Mouse (Mus musculus) left cerebral cortex, adult 11 months (tissue): ENCODE data around the gene Wrb.

Source experiments
- DNase-seq: peaks from one replicate; pipeline ENCODE4 v3.0.0; 2022; ENCODE audit warnings: low spot score

Gene Wrb

DNA sequence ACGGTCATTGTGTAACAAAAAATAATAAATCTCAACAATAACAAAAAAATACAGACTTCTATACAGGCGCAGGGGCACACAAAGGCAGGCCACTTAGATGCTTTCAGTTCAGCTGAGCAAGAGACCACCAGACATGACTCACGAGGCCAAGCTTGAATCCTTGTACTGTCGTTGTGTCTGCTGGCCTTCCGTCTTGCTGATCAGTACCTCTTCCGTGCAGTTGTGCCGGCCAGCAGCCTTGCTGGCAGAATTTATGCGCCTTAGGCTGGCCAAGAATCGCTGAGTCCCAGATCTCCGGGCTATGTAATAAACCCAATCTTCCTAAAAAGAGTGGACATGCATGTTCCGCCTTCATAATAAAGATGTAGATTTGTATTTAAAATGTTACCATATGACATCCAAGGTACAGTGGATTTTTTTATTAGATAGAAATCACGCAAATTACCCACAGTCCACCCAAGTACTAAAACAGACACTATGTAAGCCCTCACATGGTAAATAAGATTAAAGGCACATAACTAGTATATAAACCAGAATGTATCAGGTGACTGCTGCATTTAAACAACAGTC is 13.4 kb downstream of the Wrb start:
- no peak for DNase-seq

DNA sequence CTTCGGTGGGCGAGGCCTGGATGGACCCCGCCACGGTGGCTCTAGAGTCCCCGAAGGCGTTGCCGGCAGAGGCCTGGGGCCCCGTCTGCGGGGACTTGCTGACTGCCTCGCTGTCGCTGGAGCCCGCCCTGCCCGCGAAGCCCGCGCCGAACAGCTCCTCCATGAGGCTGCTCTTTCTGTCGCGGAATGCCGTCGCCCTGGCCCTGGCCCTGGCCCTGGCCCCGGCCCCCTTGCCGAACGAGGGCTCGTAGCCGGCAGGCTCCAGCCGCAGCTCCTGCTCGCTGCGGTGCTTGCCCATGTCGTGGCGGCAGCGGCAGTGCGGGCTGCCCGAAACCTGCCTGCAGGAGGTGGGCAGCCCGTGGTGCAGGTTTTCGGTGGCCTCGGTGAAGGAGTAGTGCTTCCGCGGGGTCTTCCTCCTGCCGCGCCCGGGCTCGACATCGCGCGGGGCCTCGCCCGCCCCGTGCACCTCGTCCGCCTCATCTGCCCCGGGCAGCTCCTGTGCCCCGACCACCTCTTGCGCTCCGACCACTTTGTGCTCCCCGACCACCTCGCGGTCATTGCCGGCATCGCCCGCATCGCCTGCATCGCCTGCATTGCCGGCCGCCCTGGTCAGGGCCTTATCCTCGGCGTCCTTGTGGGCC is 14.0 kb downstream of the Wrb start:
- no peak for DNase-seq

DNA sequence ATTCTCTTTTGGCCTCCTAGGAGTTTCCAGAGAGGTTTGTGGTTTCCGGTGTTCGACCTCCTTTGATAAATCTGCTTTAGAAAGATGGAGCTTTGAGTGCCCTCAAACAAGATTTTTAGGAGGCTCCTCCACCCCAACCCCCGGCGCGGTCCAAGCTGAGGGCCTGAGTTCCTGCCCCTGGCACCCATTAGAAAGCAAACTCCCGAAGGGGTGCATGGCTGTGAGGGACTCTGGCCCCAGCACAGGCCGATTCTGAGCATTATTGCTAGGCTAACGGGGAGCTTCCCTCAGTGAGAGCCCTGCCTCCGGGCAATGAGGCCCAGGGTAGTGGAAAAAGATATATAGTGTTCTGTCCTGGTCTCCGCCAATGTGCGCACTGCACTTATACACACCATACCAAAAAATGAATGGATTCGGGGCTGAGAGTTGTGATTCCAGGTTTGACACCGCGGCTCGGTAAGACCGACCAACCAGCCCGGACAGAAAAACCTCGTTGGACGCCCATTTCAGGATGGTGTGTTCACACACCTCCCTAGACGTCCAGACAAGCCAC is 14.7 kb downstream of the Wrb start:
- DNase-seq = no peak

DNA sequence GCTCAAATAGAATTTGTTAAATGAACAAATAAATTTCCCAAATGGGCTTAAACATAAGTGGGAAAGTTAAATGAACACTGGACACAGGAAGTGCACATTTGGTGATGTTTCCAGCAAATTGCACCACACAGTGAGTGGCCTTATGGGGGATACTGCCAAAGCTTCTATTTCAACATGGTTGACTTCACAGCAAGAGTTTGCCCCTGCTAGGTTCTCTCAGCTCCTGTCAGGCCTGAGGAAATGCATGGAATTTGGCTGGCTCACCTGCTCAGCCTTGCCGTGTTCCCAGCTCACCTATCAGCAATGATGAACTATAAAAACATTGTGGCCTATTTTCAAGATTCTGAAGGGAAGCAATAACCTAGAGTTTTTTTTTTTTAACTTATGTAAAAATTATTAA is 15.7 kb downstream of the Wrb start:
- DNase-seq = no peak

DNA sequence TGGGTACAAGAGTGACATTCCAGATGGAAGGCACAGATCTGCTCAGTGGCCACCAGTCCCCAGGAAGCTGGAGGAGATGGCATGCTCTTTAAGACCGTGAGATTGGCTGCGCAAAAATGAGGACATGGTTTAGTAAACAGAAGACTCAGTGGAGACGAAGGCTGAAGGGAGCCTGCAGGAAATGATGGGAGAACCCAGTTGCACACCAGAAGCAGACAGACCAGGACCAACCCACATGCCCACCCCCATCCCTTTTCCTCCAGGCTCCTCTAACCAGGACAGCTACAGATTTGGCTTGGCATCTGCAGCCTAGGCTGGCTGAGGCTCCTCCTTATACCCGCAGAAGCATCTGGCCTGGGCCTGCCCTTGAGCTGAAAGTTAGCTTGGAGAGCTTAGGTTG is 16.1 kb downstream of the Wrb start:
- DNase-seq = no peak

DNA sequence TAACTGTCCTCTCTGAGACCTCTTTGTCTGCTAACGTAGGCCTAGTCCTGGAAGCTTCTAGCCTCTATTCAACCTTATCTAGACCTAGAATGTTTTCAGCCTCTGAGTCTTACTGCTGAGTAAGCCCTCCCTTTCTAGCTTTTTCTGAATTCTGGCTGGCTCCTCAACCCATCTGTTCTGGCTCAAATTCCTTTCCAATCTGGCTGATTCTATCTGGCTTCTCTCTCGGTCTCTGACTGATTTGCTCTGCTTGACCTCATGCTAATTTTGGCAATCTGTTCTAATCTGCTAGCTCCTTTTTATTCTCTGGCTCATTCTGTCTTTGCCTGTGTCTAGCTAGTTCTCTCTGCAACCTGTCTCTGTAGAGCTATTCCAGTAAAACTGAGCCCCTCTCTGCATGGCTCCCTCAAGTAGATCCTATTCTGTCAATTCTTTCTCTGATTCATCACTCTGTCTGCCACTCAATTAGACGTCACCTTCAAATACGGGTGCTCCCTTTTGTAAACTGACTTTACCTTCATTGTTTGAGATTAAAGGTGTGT is 20.6 kb downstream of the Wrb start:
- DNase-seq = no peak

DNA sequence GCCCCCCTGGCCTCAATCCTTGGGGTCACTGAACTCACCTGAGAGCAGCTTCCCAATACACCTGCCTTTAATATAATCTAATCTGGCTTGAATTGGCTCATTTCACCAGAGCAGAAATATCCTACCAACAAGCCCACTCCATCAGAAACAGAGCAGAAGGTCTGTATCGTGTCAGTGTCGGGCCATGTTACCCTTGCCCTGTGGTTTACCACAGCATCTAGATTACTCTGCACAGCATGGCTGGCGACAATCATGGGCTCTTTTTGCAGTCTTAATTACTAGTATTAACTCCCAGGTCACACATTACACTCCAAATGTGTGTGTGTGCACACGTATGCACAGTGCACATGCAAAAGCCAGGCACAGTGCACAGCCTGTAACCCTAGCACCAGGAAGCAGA is 23.6 kb downstream of the Wrb start:
- DNase-seq = no peak

DNA sequence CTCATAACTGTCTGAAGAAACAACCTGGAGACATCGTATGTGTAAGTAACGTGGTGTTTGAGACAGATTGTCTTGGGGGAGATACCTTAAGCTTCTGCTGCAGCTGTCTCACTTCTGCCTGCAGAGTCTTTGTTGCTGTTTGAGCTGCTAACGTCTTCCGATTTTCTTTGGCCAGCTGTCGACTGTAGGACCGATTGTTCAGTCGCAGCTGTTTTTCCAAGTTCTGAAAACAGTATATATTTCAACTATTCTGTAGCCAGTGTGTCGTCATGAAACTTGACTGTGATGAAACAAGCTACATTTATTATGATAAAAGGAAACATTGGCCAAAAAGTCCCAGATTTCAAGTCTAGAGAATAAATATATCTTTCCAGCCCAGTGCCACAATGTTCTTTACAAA is 28.4 kb downstream of the Wrb start:
- DNase-seq = no peak

DNA sequence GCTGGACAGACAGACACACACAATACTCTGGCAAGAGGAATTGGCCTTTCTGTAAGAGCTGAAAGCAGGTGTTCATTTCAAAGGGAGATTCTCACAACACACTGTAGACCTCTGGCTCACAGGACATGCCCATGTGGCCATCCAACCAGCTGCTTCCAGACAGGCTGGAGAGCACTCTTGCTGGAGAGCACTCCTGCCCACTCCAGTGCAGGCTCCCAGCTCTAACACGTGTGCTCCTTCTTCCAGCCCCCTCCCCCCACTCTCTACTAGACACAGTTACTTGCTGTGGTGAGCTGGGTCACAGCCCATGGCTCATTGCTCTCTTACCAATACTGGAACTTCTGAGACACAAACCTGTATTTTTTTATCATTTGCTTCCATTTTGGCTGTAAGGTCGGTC is 30.2 kb downstream of the Wrb start:
- no peak for DNase-seq

DNA sequence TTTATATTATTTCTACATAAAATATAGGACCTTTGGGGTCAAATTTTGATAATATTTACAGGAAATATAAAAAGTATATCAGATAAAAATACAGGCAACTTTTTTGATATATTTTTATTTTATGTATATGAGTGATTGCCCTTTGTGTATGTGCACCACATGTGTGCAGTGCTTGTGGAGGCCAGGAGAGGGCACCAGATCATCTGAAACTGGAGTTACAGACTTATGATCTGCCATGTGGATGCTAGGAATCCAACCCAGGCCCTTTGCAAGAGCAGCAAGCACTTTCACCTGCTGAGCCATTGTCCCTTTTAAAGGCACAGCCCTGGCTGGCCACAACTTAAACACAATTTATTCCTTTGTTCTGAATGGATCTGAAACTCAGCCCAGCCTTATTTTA is 33.9 kb downstream of the Wrb start:
- DNase-seq = no peak

DNA sequence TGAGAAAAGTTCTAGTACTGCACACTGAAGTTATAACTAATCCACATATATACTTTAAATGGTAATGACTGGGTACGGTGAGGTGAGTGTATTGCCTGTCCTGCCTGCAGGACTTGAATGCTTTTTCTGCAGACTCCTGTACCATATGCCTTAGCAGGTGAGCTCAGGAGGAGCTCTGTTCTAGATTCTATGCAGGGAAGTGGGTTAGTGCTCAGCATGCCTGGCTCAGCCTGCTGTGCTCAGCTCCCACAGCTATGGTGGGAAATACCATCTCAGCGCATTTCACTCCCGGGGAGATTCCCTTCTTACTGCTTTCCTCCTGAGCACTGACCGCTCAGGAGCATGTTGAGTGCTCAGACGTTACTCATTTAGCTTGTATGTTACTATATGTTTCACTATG is 42.4 kb downstream of the Wrb start:
- no peak for DNase-seq

DNA sequence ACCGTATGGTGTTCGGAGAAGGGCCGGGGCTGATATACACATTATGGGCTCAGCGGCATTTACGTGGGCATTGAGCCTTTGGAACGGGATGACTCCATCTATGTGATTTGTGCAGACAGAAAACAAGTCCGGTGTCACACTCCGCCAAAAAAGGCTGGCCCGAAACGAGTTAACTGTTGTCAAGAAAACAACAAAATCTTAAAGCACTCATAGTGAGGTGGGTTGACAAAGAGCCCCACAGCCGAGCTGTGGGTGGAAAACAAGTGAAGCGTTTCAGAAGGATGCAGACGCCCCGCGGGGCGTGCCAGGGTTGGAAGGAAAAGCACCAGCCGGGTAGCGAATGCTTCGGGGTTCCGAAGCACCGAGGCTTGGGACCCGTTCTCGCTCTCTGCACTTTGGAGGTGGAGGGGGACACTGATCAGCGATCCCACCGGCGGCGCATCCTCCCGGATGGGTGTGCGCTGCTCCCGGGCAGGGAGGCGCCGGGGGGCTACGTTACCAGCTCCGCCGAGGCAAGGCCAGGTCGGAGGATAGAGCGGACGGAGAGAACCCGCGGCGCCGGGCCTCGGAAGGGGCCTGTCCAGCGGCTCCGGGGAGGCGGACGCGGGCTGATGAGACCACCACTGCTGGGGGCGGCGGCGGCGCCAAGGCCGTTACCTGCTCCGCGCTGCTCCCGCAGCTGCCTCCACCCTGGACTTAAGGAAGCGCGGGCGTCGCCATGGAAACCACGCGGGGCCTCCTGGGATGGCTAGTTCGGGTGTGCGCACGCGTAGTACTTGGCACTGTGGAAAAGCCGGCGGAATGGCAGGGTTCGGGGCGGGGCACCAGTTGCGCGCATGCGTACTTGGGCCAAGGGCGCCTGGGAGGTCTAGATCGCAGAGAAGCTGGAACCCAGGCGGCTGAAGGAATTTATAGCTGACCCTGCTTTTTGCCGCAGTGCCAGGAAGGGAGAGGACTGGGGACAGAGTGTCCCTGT is 46.6 kb downstream of the Wrb start, which contains the start of gene Lca5l:
Gene Lca5l (minus strand): TSS at position 741 of the 976 bp plus-strand sequence.
- DNase-seq = peak; percentile 98

DNA sequence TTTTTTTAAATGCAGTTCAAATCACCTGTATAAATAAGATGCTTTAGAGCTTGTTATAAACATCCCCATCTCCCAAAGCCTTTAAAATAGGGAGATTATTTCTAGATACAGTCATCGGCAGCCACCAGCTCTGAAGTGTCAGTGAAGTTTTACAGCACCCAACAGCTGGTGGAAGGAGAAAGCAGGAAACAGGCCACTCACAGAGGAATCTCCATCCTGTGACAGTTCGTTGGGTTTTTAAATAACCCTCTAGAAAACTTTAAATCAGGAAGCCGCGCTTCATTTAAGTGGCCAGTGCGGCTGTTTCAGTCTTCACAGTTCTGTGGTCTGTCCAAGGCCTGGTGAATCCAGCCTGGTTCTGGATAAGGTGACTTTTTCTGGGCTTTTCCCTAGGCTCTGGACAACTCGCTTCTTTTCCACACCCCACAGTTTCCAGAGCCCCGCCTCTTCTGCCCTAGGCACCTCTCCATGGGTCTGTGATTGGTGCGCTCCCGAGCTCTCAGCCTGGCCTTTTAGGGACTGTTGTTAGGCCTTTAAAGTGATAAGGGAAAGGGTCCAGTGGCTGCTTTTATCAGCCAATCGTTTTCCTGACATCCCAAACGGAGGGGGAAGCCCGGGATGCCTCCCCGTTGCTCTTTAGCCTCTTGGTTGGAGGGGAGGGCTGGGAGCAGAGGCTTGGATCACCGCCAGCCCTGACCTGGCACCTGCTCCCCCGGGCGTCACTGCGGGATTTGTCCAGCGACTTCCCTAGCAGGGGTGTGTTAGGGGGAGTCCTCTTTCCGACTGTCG is 54.9 kb downstream of the Wrb start, which contains the start of gene Sh3bgr:
Gene Sh3bgr (plus strand): TSS at position 538 of the 789 bp plus-strand sequence.
- DNase-seq = no peak

DNA sequence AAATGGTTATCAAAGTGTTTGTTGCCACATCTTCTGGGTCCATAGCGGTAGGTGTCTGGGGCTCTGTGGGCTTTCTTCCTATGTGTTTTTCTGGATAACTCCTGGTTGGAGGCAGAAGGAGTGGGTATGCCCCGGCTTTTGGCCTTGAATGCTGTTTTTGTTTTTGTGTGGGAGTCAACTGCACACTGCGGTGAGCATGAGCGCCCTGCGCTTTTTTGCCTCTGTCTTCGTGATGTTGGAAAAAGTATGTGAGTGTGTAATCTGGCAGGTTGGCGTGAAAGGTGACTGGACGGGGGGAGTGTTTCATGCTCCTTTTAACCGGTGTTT is 55.5 kb downstream of the Wrb start:
- no peak for DNase-seq

DNA sequence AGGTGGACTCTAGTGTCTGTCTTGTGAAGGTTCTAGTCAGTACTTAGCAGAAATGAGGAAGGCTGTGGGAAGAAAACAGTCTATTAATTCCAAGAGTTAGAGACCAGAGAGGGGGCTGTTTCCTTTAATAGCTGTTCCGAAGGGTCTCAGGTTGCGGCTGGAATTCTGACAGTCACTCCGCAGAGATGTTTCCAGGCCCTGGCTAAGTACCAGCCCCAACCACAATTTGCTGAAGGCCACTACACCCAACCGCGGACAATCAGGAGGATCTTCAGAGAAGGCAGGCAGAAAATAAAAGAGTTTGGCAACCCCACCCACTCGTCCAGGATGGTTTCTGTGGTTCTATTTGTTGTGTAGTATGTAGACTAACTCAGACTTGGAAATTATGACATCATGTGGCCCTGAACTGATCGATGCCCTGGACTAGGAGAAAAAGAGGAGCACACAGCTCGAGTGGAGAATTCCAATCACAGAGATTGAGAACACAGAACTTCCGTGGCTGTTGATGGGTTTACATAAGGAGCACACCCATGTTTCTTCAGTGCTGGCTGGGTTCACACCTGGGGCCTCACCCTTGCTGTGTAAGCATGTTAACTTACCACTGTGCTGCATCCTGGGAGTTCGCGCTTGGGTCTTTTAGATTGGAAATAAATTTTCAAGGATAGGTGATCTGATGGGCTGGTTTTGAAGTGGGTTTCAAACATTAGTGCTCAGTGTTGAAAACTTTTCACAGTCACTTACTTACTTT is 56.5 kb downstream of the Wrb start:
- no peak for DNase-seq
